Mouse (Mus musculus): ENCODE data around the gene Lrsam1. TPM values are rescaled to one million over a fixed set of nuclear protein-coding genes. Genes with fewer than 3 reads are reported as not detected.

The Lrsam1 gene
- total and polyA plus RNA-seq, 2 experiments from 2014 or later = 5.4 to 12.0 TPM

- WGBS = 74% methylated on average over 5 of the region's 5 CpGs
- ATAC-seq (ENCODE audit: insufficient read depth, low read depth) = no peak
- H3K9ac ChIP-seq (replicated peaks; ENCODE audit: low read depth, low read length) = no peak overlapping the region
- no peak for DNase-seq (ENCODE audit: low spot score)
- H3K9me3 ChIP-seq (replicated peaks; ENCODE audit: control insufficient read depth, low read length) = no peaks in the 10 kb centered on the region
- H3K36me3 ChIP-seq (replicated peaks; ENCODE audit: control insufficient read depth, insufficient read depth, low read length) = peaks cover 34% of the 10 kb centered on the region
- peaks cover 11% of the 10 kb centered on the region for H3K4me1 ChIP-seq (ENCODE audit: control insufficient read depth, insufficient read depth)
- no peaks in the 10 kb centered on the region for H3K27me3 ChIP-seq (ENCODE audit: control insufficient read depth, insufficient read depth, low read length)
- H3K27ac ChIP-seq (ENCODE audit: low read depth) = no peak overlapping the region
- TF ChIP-seq EP300 (IDR thresholded peaks at IDR 0.05; ENCODE audit: low read depth) (no peak), CTCF (IDR thresholded peaks at IDR 0.05; ENCODE audit: low read depth) (no peak)
- no peak overlapping the region for H3K4me2 ChIP-seq (ENCODE audit: low read depth, low read length)
- no peak overlapping the region for H3K4me3 ChIP-seq (ENCODE audit: low read depth, low read length)
Measured at GRCm38 (mm10) chr2:32977114-32977513, 15.7 kb upstream of the Lrsam1 start.

DNA sequence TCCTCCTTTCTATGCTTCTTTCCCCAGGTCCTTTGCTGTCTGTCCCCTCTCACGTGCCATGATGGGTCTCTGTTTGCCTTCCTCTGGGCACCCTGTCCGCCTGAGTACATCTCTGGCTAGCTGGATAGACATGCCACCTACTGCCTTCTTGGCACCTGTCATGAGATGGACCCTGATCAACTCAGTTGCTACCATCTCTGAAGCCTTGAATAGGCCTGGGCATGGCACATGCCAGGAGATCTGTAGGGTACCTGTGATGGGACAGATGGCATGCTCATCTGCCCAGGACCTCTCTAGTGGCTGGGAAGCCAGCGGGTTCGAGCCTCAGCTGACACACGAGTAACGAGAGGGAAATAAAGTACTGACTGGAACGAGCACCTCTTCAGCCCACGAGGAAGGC, 12.8 kb upstream of the Lrsam1 start:
- Histone ChIP-seq H3K27me3 (ENCODE audit: control insufficient read depth, insufficient read depth, low read length) (no peaks in the 10 kb centered on the region), H3K4me1 (ENCODE audit: control insufficient read depth, insufficient read depth) (no peaks in the 10 kb centered on the region), H3K4me3 (ENCODE audit: low read depth, low read length) (no peak overlapping the region), H3K4me2 (ENCODE audit: low read depth, low read length) (no peak overlapping the region), H3K36me3 (replicated peaks; ENCODE audit: control insufficient read depth, insufficient read depth, low read length) (peaks cover 34% of the 10 kb centered on the region), H3K9me3 (replicated peaks; ENCODE audit: control insufficient read depth, low read length) (no peaks in the 10 kb centered on the region), H3K9ac (replicated peaks; ENCODE audit: low read depth, low read length) (no peak overlapping the region), H3K27ac (ENCODE audit: low read depth) (no peak overlapping the region)
- TF ChIP-seq CTCF (IDR thresholded peaks at IDR 0.05; ENCODE audit: low read depth) = no peak
- no peak for TF ChIP-seq EP300 (IDR thresholded peaks at IDR 0.05; ENCODE audit: low read depth)
- ATAC-seq (ENCODE audit: insufficient read depth, low read depth) (no peak), DNase-seq (ENCODE audit: low spot score) (no peak)
- WGBS = 91% methylated on average over 8 of the region's 8 CpGs

- Histone ChIP-seq H3K9me3 (replicated peaks; ENCODE audit: control insufficient read depth, low read length) (no peaks in the 10 kb centered on the region), H3K4me2 (ENCODE audit: low read depth, low read length) (no peak overlapping the region), H3K27ac (ENCODE audit: low read depth) (no peak overlapping the region), H3K9ac (replicated peaks; ENCODE audit: low read depth, low read length) (no peak overlapping the region), H3K36me3 (replicated peaks; ENCODE audit: control insufficient read depth, insufficient read depth, low read length) (peaks cover 34% of the 10 kb centered on the region), H3K4me3 (ENCODE audit: low read depth, low read length) (no peak overlapping the region), H3K27me3 (ENCODE audit: control insufficient read depth, insufficient read depth, low read length) (no peaks in the 10 kb centered on the region), H3K4me1 (ENCODE audit: control insufficient read depth, insufficient read depth) (peaks cover 17% of the 10 kb centered on the region)
- WGBS = 58% methylated on average over 9 of the region's 9 CpGs
- DNase-seq (ENCODE audit: low spot score) (no peak), ATAC-seq (ENCODE audit: insufficient read depth, low read depth) (no peak)
- TF ChIP-seq EP300 (IDR thresholded peaks at IDR 0.05; ENCODE audit: low read depth) = no peak
- no peak for TF ChIP-seq CTCF (IDR thresholded peaks at IDR 0.05; ENCODE audit: low read depth)
Measured at GRCm38 (mm10) chr2:32971235-32971634, 9.8 kb upstream of the Lrsam1 start.

- H3K9ac ChIP-seq (replicated peaks; ENCODE audit: low read depth, low read length) = no peak overlapping the region
- peak overlapping the region; percentile 85 for H3K27ac ChIP-seq (ENCODE audit: low read depth)
- peaks cover 24% of the 10 kb centered on the region for H3K36me3 ChIP-seq (replicated peaks; ENCODE audit: control insufficient read depth, insufficient read depth, low read length)
- peak overlapping the region; percentile 49 for H3K4me2 ChIP-seq (ENCODE audit: low read depth, low read length)
- DNase-seq (ENCODE audit: low spot score) = peak; percentile 58
- H3K4me1 ChIP-seq (ENCODE audit: control insufficient read depth, insufficient read depth) = peaks cover 17% of the 10 kb centered on the region
- no peaks in the 10 kb centered on the region for H3K27me3 ChIP-seq (ENCODE audit: control insufficient read depth, insufficient read depth, low read length)
- H3K9me3 ChIP-seq (replicated peaks; ENCODE audit: control insufficient read depth, low read length) = no peaks in the 10 kb centered on the region
- WGBS = 27% methylated on average over 8 of the region's 8 CpGs
- TF ChIP-seq EP300 (IDR thresholded peaks at IDR 0.05; ENCODE audit: low read depth) (no peak), CTCF (IDR thresholded peaks at IDR 0.05; ENCODE audit: low read depth) (no peak)
- ATAC-seq (ENCODE audit: insufficient read depth, low read depth) = peak; percentile 45; the same call in 1 of the 2 replicates
- no peak overlapping the region for H3K4me3 ChIP-seq (ENCODE audit: low read depth, low read length)
Measured at GRCm38 (mm10) chr2:32969326-32969725, 7.9 kb upstream of the Lrsam1 start.

GRCm38 (mm10) chr2:32968024-32968614, 6.7 kb upstream of the Lrsam1 start:
- Histone ChIP-seq H3K9ac (replicated peaks; ENCODE audit: low read depth, low read length) (no peak overlapping the region), H3K4me1 (ENCODE audit: control insufficient read depth, insufficient read depth) (peaks cover 21% of the 10 kb centered on the region), H3K36me3 (replicated peaks; ENCODE audit: control insufficient read depth, insufficient read depth, low read length) (peaks cover 25% of the 10 kb centered on the region), H3K4me3 (ENCODE audit: low read depth, low read length) (0 out of 2 replicates have a peak overlapping the region, but pooled peaks have one; percentile 58), H3K4me2 (ENCODE audit: low read depth, low read length) (peak overlapping the region; percentile 79), H3K9me3 (replicated peaks; ENCODE audit: control insufficient read depth, low read length) (no peaks in the 10 kb centered on the region), H3K27me3 (ENCODE audit: control insufficient read depth, insufficient read depth, low read length) (no peaks in the 10 kb centered on the region), H3K27ac (ENCODE audit: low read depth) (peak overlapping the region; percentile 98)
- WGBS = 72% methylated on average over 9 of the region's 9 CpGs
- ATAC-seq (ENCODE audit: insufficient read depth, low read depth) (no peak), DNase-seq (ENCODE audit: low spot score) (no peak)
- TF ChIP-seq CTCF (IDR thresholded peaks at IDR 0.05; ENCODE audit: low read depth) = no peak
- TF ChIP-seq EP300 (IDR thresholded peaks at IDR 0.05; ENCODE audit: low read depth) = no peak

All from heart, postnatal 0 days (tissue).